Mouse (Mus musculus) megakaryocyte, embryonic 14.5 days (primary cell): ENCODE results near the gene Zpbp.

ENCODE experiments used
- FLI1 ChIP-seq: IDR thresholded peaks from 2 replicates; pipeline ENCODE4 v1.6.1; 2012; ENCODE audit warnings: low read length, inconsistent platforms, mixed read lengths
- GATA1 ChIP-seq: IDR thresholded peaks from 3 replicates; pipeline ENCODE4 v1.6.1; 2012; ENCODE audit warnings: mixed read lengths, low read length, inconsistent platforms, borderline replicate concordance

DNA sequence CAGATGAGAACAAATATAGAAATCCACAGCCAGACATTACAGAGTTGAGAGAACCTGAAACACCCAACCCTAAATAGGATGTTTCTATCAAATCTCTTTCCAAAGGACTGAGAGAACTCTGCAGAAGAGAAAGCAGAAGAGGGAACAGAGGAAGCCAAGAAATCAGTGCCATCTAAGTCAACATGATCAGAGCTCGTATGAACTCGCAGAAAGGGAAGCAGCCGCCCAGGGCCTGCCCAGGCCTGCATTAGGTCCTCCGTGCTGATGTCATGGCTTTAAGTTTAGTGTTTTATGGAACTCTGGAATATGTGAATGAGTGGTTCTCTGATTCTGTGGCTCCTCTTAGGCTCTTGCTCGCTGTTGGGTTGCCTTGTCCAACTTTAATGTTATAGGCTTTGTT lies 48.0 kb downstream of the Zpbp start:
- TF ChIP-seq GATA1 (no peak), FLI1 (no peak)
